Mouse (Mus musculus): ENCODE data around the gene Rfng. TPM values are rescaled to one million over a fixed set of nuclear protein-coding genes. Genes with fewer than 3 reads are reported as not detected.
"Not testable (repeated sequence)": the region's sequence is repeated elsewhere in the genome, so short reads cannot be mapped to it uniquely, and the experiment has no call there.

Gene Rfng
- polyA plus RNA-seq (2012; ENCODE audit: insufficient read depth, low replicate concordance): 26.0 and 43.8 TPM in 2 replicates

DNA sequence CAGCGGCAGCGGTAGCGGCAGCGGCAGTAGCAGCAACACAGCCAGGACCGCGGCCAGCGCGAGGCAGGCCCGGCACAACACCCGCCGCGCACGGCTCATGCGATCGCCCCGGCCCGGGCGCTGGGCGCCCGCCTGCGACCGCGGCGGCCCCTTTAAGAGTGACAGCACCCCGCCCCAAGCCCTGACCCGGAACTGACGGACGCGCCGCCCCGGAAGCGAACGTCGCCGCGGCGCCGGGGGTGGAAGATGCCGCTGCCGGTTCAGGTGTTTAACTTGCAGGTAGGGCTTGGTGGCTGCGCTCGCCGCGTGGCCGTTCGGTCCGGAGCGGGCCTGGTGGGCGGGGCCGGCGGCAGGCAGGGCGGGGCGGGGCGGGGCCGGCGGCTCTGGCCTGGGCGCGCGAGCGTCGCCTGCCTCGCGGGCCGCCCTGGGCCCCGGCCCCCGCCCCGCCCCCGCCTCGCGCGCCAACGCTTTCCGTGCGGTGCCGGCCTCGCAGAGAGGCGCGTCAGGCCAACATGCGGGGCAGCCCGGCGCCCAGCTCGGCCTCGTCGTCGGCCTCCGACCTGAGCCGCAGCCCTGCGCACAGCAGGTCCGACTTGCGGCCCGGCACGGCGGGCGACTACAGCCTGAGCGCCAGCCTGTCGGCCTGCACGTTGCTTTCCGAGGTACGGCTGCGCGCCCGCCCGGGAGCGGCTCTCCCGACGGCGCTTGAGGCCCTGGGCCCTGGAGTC, at the start of gene Rfng, which contains the start of gene Gps1:
Gene Rfng (minus strand): TSS at position 144 of the 728 bp plus-strand sequence.
Gene Gps1 (plus strand): TSS at position 209 of the 728 bp plus-strand sequence.
- peaks cover 65% of the 10 kb centered on the region for H3K36me3 ChIP-seq (replicated peaks; ENCODE audit: low read length)
- H3K27me3 ChIP-seq (replicated peaks): peaks cover 2% of the 10 kb centered on the region
- H3K9me3 ChIP-seq: no peaks in the 10 kb centered on the region
- H3K4me3 ChIP-seq (replicated peaks): peak within 1 kb of the TSS; percentile 97
- H3K4me1 ChIP-seq: peaks cover 46% of the 10 kb centered on the region
- TF ChIP-seq GATA1 (IDR thresholded peaks at IDR 0.05; ENCODE audit: borderline replicate concordance, low read length) (no peak), FLI1 (IDR thresholded peaks at IDR 0.05; ENCODE audit: low read length) (no peak)

DNA sequence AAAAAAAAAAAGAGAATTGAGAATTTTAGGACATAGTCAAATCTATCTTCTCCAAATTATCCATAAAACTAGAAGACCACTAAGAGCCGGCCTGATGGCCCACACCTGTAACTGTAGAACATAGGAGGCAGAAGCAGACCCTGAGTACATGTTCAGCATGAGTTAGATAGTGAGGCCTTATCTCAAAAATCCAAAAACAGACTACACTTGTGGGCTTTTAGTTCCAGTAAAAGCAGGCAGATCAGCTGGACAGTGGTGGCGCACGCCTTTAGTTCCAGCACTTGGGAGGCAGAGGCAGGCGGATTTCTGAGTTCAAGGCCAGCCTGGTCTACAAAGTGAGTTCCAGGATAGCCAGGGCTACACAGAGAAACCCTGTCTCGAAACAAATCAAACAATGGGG, 49.0 kb upstream of the Rfng start:
- not testable (repeated sequence) for H3K9me3 ChIP-seq; H3K4me3 ChIP-seq (replicated peaks); H3K36me3 ChIP-seq (replicated peaks; ENCODE audit: low read length)
- peaks cover 12% of the 10 kb centered on the region for H3K27me3 ChIP-seq (replicated peaks)
- peaks cover 26% of the 10 kb centered on the region for H3K4me1 ChIP-seq

DNA sequence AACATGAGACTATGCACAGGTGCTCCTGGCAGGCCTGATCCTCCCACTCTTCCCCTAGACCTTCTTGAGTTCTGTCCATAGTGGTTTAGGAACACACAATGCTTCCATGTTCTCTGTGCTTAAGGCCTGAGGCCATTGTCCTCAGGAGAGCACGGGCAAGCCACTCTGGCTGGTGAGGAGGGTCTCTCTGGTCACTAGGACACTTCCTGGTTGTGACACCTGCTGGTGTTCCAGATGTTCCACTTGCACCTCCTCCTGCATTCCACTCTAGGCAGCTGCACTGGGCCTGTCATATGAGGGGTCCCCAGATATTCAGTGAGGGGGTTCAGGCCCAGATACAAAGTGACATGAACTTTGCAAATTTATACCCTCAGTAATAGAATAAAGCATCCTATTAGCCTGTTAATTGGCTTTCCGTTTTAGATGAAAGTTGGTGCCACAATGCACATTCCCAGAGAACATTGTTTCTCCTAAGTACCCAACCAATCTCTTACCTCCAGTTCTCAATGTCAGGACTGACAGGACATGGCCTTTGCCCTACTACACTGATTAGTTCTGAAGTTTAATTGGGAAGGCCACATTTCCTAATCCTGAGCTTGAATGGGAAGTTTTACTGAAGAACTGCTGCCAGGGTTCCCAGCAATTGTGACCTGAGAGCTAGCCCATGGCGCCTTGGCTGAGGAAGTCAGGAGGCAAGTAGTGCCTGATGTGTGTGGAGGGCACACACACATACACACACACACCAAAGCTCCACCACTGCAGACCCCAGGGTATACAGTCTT, 47.8 kb upstream of the Rfng start:
- Histone ChIP-seq H3K4me1 (peaks cover 37% of the 10 kb centered on the region), H3K36me3 (replicated peaks; ENCODE audit: low read length) (peaks cover 8% of the 10 kb centered on the region), H3K9me3 (no peaks in the 10 kb centered on the region), H3K27me3 (replicated peaks) (peaks cover 12% of the 10 kb centered on the region), H3K4me3 (replicated peaks) (no peak overlapping the region)
- no peak for TF ChIP-seq FLI1 (IDR thresholded peaks at IDR 0.05; ENCODE audit: low read length)
- no peak for TF ChIP-seq GATA1 (IDR thresholded peaks at IDR 0.05; ENCODE audit: borderline replicate concordance, low read length)

DNA sequence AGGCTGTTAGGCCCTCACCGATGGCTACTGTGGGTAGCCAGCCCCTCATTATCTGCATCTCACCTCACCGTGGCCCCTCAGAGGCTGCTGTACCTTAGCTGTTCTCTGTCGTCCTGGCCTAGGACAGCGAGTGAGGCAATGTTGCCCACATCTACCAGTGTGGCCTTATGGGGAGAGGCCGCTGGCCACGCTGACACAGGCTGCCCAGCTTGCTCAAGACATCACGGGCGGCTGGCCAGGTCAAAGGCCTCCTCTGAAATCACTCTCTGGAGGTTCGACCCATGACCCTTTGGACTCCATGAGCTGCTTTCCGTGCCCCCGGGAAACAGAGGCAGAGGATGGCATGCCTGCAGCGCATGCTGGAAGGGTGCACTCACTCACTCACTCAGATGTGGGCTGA, 46.7 kb upstream of the Rfng start:
- Histone ChIP-seq H3K4me3 (replicated peaks) (no peak overlapping the region), H3K27me3 (replicated peaks) (peaks cover 12% of the 10 kb centered on the region), H3K4me1 (peaks cover 48% of the 10 kb centered on the region), H3K9me3 (no peaks in the 10 kb centered on the region), H3K36me3 (replicated peaks; ENCODE audit: low read length) (peaks cover 17% of the 10 kb centered on the region)
- TF ChIP-seq FLI1 (IDR thresholded peaks at IDR 0.05; ENCODE audit: low read length) (no peak), GATA1 (IDR thresholded peaks at IDR 0.05; ENCODE audit: borderline replicate concordance, low read length) (no peak)

DNA sequence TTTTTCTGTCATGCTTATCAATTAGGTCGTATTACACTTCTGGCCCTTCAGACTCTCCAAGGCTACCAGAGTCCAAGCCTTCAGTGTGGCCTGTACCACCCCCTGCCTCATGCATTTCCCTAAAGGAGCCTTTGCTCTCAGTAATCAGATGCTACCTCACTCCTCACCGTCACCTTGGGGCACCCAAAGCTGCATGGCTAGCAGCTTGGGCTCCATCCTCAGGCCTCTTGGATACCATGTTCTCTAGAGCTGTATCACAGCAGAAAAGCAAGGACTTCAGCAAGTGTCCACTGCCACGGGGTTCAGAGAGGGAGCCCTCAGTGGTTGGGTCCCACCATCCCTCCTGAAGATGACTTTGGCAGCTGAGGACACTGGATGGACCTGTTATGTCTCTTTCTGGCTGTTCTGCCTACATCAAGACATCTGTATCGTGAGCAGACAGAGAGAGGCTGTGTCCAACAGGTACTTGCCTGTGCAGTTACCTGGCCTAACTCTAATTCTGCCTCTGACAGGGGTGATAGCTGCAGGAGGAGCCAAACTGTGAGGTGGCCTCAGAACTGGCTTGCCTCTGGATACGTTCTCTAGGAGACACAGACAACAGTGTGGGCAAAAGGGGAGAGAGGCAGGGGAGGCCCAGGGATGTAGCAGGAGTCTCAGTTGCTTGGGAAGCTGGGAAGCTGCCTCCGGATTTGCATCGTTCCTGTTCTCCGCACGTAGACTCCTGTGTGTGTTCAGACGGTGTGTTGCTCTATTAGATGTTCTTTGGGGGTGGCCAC, 45.9 kb upstream of the Rfng start:
- Histone ChIP-seq H3K4me1 (peaks cover 56% of the 10 kb centered on the region), H3K4me3 (replicated peaks) (no peak overlapping the region), H3K27me3 (replicated peaks) (peaks cover 12% of the 10 kb centered on the region), H3K36me3 (replicated peaks; ENCODE audit: low read length) (peaks cover 18% of the 10 kb centered on the region), H3K9me3 (no peaks in the 10 kb centered on the region)
- no peak for TF ChIP-seq GATA1 (IDR thresholded peaks at IDR 0.05; ENCODE audit: borderline replicate concordance, low read length)
- no peak for TF ChIP-seq FLI1 (IDR thresholded peaks at IDR 0.05; ENCODE audit: low read length)

DNA sequence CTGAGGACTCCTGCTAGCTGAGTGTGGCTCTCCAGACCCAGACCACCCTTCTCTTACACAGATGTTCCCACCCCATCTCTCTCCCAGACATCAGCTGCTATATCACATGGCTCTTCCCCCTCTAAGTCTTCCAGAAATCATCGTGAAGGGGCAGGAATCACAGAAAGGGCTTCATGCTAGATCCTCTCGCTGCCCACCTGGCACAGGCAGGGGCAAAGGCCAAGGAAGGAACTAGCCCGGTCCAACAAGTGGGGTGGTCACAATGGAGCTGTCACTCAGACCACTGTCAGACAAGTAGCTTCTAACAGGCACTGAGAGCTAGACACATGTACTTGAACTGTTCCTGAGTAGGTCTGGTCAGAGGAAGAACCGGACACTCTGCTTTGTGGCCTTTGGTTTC, 44.4 kb upstream of the Rfng start:
- no peak overlapping the region for H3K4me3 ChIP-seq (replicated peaks)
- H3K27me3 ChIP-seq (replicated peaks): peaks cover 12% of the 10 kb centered on the region
- TF ChIP-seq FLI1 (IDR thresholded peaks at IDR 0.05; ENCODE audit: low read length) (no peak), GATA1 (IDR thresholded peaks at IDR 0.05; ENCODE audit: borderline replicate concordance, low read length) (no peak)
- H3K9me3 ChIP-seq: no peaks in the 10 kb centered on the region
- H3K4me1 ChIP-seq: peaks cover 58% of the 10 kb centered on the region
- peaks cover 18% of the 10 kb centered on the region for H3K36me3 ChIP-seq (replicated peaks; ENCODE audit: low read length)

DNA sequence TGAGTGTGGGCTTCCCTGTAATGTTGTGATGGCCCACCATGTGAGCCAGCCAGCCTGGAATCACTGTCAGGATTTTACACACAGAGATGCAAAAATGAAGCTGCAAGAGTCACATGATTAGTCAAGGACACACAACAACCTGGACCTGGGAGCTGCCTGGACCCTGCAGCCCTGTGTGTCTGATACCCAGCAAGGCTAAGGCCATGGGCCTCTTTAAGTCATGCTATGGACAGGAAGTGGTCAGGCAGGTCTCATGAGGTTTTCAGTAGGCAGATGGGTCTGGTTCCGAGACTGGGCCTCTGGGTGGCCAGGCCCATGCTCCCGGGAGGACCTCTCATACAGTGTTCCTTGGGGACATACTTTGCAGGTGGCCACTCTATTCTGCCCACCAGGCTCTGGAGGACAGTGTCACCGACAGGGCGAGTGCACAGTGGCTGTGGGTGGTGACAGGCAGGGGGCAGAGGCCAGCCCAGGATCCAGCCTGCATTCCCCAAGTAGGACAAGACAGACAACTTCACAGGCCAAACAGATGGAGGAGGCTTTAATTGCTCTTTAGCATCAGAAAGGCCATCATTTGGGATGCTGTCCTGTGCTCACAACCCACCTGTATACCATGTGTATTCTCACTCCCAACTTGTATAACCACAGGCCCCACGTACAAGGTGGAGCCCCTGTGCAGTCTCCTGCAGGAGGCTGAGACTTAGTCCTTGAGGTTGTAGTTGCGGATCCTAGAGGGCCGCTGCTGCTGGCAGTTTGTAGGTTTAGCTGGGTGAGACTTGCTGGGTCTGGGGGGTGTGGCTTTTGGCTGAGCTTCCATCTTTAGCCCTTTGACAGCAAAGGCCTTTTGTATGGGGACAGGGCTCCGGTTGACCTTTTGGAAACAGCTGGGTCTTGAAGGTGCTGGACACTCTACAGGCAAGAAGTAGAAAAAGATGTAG, 42.3 kb upstream of the Rfng start:
- H3K36me3 ChIP-seq (replicated peaks; ENCODE audit: low read length): peaks cover 33% of the 10 kb centered on the region
- no peaks in the 10 kb centered on the region for H3K9me3 ChIP-seq
- peaks cover 79% of the 10 kb centered on the region for H3K4me1 ChIP-seq
- H3K4me3 ChIP-seq (replicated peaks): peak overlapping the region; percentile 44
- H3K27me3 ChIP-seq (replicated peaks): peaks cover 11% of the 10 kb centered on the region
- no peak for TF ChIP-seq GATA1 (IDR thresholded peaks at IDR 0.05; ENCODE audit: borderline replicate concordance, low read length)
- TF ChIP-seq FLI1 (IDR thresholded peaks at IDR 0.05; ENCODE audit: low read length): no peak

DNA sequence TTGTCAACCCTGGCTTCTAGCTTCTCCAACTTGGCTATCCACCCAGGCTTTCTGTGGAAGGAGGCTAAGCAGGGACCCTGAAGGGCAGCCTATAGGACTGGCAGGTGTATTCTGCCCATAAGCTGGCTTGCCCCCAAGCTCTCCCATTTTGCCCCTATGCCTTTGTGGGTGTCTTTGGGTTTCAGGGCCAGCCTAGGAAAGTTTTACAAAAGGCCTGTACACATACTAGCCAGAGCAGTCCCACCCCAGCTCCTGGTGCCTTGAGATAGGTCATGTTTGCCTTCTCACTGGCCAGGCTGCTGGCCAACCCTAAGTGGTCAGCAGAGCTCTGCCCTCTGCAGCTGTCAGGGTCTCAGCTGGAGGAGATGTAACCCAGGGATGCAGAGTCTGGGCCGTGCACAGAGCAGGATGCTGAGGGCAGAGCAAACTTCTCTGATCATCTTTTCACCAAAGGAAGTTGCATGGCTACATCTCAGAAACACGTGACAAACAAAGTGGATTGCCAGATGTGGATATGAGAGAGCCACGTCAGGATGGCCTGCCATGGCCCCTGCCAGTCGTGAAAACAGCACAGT, 41.4 kb upstream of the Rfng start:
- H3K36me3 ChIP-seq (replicated peaks; ENCODE audit: low read length): peaks cover 38% of the 10 kb centered on the region
- no peak for TF ChIP-seq GATA1 (IDR thresholded peaks at IDR 0.05; ENCODE audit: borderline replicate concordance, low read length)
- no peak for TF ChIP-seq FLI1 (IDR thresholded peaks at IDR 0.05; ENCODE audit: low read length)
- H3K9me3 ChIP-seq: no peaks in the 10 kb centered on the region
- peak overlapping the region; percentile 99 for H3K4me3 ChIP-seq (replicated peaks)
- H3K27me3 ChIP-seq (replicated peaks): peaks cover 3% of the 10 kb centered on the region
- H3K4me1 ChIP-seq: peaks cover 88% of the 10 kb centered on the region

All from megakaryocyte, embryonic 14.5 days (primary cell).